Mouse (Mus musculus): ENCODE measurements around the gene Ccdc97. TPM values are rescaled to one million over a fixed set of nuclear protein-coding genes. Genes with fewer than 3 reads are reported as not detected.

Gene Ccdc97
- polyA plus RNA-seq (2012; rRNA removed) = 64.5 and 84.8 TPM in 2 replicates
- polyA plus RNA-seq (2014; fragmentation: Nextera tagmentation; extraction: Ambion mirVana) = 28.4 and 32.0 TPM in 2 replicates

DNA sequence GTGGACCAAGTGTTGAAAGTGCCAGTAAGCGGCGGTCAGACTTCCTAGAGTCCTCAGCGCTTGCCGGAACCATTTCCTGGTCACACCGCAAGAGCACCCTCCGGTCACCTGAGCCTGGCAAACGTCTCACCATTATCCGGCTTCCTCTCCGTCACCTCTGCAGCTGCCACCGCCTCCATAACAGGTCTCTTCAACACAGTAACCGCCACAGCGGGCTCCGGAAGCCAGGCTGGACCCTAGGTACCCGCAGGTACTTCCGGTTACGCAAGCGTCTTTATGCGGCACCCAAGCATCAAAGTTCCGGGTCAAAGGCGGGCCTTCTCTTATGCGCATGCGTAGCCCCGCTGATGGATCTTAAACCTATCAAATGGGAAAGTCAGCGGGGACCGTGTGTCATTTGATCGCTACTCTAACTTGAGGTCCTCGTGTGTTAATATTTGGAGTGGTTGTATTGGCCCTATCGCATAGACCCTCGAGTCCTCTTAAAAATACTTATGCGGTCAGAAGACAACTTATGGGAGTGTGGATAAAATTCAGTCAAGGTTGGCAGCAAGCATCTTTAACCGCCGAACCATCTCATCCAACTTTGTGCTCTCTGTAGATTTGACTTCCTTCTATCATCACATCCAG, at the start of gene Ccdc97:
TSS of gene Ccdc97 (minus strand) at position 301 of the 630 bp plus-strand sequence.
- WGBS = 4% methylated on average over 32 of the region's 32 CpGs
- Histone ChIP-seq H3K4me1 (ENCODE audit: control insufficient read depth, insufficient read depth, low read length) (peaks cover 13% of the 10 kb centered on the region), H3K4me3 (replicated peaks; ENCODE audit: low read length) (peak within 1 kb of the TSS; percentile 73), H3K36me3 (ENCODE audit: control insufficient read depth, insufficient read depth, low read length) (peaks cover 63% of the 10 kb centered on the region), H3K9me3 (ENCODE audit: control insufficient read depth, low read length) (no peaks in the 10 kb centered on the region), H3K9ac (ENCODE audit: low read depth, low read length, severe bottlenecking) (peak within 1 kb of the TSS; percentile 64), H3K27me3 (ENCODE audit: control insufficient read depth, insufficient read depth, low read length) (no peaks in the 10 kb centered on the region), H3K27ac (replicated peaks; ENCODE audit: low read depth, low read length) (peak within 1 kb of the TSS; percentile 59; the same call in 1 of the 2 replicates), H3K4me2 (replicated peaks; ENCODE audit: low read depth, low read length, severe bottlenecking) (peak within 1 kb of the TSS; percentile 80)
- DNase-seq (ENCODE audit: low spot score) = peak; percentile 96
- TF ChIP-seq POLR2A (IDR thresholded peaks at IDR 0.05; ENCODE audit: borderline replicate concordance, extremely low read depth, insufficient read depth, insufficient read length) = no peak
- peak; percentile 88 for ATAC-seq (ENCODE audit: low FRiP score, low read depth)

DNA sequence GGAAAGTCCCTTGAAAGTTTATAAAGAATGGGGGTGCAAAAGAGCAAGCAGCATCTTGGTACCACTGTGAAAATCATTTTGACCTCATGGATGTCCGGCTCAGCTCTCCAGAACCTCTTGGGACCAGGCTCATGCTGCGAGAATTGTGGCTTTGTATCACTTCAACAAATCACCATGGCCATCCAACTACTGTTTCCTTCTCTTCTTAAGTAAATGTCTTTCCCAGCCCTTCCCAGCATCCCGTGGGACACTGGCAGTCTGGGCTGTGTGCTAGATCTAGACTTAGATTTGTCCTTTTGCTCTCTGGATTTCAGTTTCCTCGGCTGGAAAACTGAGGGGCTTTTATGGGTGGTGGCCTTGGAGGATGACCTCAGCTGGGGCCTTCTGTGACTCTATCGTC, 49.3 kb upstream of the Ccdc97 start:
- WGBS = 88% methylated on average over 5 of the region's 5 CpGs
- ATAC-seq (ENCODE audit: low FRiP score, low read depth) = no peak
- peaks cover 87% of the 10 kb centered on the region for H3K36me3 ChIP-seq (ENCODE audit: control insufficient read depth, insufficient read depth, low read length)

DNA sequence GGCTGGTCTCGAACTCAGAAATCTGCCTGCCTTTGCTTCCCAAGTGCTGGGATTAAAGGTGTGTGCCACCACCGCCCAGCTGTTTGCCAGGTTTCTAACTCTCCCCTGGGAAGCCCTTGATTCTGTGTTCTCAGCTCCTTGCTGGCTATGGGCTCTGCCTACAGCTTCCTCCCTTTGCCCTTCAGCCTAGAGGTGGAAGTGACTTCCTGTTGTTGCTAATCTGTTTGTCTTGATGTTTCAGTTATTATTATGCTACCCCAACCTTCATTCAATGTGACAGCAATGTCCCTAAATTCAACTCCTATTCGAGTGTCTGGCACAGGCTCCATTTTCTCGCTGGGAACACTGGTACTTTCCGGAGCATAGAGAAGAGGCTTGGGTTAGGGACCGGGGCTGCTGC, 47.2 kb upstream of the Ccdc97 start:
- H3K4me3 ChIP-seq (replicated peaks; ENCODE audit: low read length) = no peak overlapping the region
- H3K9ac ChIP-seq (ENCODE audit: low read depth, low read length, severe bottlenecking) = no peak overlapping the region
- no peak for TF ChIP-seq POLR2A (IDR thresholded peaks at IDR 0.05; ENCODE audit: borderline replicate concordance, extremely low read depth, insufficient read depth, insufficient read length)
- no peak overlapping the region for H3K27ac ChIP-seq (replicated peaks; ENCODE audit: low read depth, low read length)
- no peak overlapping the region for H3K4me2 ChIP-seq (replicated peaks; ENCODE audit: low read depth, low read length, severe bottlenecking)
- no peaks in the 10 kb centered on the region for H3K4me1 ChIP-seq (ENCODE audit: control insufficient read depth, insufficient read depth, low read length)
- no peaks in the 10 kb centered on the region for H3K27me3 ChIP-seq (ENCODE audit: control insufficient read depth, insufficient read depth, low read length)
- 91% methylated on average over 6 of the region's 6 CpGs for WGBS
- no peaks in the 10 kb centered on the region for H3K9me3 ChIP-seq (ENCODE audit: control insufficient read depth, low read length)
- peaks cover 92% of the 10 kb centered on the region for H3K36me3 ChIP-seq (ENCODE audit: control insufficient read depth, insufficient read depth, low read length)
- ATAC-seq (ENCODE audit: low FRiP score, low read depth) (no peak), DNase-seq (ENCODE audit: low spot score) (no peak)

More for the DNA sequence above, 49.3 kb upstream of the Ccdc97 start:
- Histone ChIP-seq H3K4me3 (replicated peaks; ENCODE audit: low read length) (no peak overlapping the region), H3K27ac (replicated peaks; ENCODE audit: low read depth, low read length) (no peak overlapping the region), H3K4me2 (replicated peaks; ENCODE audit: low read depth, low read length, severe bottlenecking) (no peak overlapping the region), H3K9ac (ENCODE audit: low read depth, low read length, severe bottlenecking) (no peak overlapping the region), H3K4me1 (ENCODE audit: control insufficient read depth, insufficient read depth, low read length) (no peaks in the 10 kb centered on the region), H3K9me3 (ENCODE audit: control insufficient read depth, low read length) (no peaks in the 10 kb centered on the region), H3K27me3 (ENCODE audit: control insufficient read depth, insufficient read depth, low read length) (no peaks in the 10 kb centered on the region)
- DNase-seq (ENCODE audit: low spot score) = no peak
- no peak for TF ChIP-seq POLR2A (IDR thresholded peaks at IDR 0.05; ENCODE audit: borderline replicate concordance, extremely low read depth, insufficient read depth, insufficient read length)

DNA sequence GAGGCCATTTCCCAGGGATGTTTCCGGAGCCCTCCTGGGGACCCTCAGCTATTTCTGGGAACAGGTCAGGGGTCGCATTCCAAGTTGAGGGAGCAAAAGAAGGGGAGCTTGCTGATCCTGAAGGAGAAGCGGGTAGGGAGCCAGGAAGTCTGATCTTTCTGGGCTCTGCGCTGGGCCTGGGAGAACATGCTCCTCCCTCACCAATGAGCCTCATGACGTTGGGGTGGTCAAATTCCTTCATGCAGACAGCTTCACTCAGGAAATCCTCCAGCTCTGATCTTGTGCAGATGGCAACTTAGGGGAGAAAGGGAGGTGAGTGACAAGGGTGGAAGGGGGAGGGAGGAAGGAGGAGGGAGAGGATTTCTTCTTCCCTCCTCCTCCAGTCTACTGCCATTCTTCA, 45.3 kb upstream of the Ccdc97 start:
- no peak for ATAC-seq (ENCODE audit: low FRiP score, low read depth)
- 0 out of 2 replicates have a peak overlapping the region, but pooled peaks have one; percentile 13 for H3K27ac ChIP-seq (replicated peaks; ENCODE audit: low read depth, low read length)

DNA sequence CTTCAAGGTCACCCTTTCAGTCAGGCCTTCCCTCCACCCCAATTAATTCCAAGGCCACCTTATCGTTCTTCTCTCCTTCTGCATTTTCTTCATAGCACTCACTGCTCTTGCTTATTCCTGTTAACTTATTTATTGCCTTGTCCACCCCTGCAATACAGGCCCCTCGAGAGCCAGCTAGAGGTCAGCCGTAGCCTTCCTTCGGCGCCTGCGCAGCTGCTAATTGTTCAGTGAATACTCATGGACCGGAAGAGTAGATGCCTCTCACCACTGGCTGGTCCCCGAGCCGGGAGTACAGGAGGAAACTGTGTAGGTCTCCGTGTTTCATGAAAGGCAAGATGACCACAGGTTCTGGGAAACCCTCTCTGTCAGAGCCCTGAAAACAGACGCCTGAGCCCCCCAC, 44.8 kb upstream of the Ccdc97 start:
- 0 out of 2 replicates have a peak overlapping the region, but pooled peaks have one; percentile 13 for H3K27ac ChIP-seq (replicated peaks; ENCODE audit: low read depth, low read length)
- ATAC-seq (ENCODE audit: low FRiP score, low read depth) (no peak), DNase-seq (ENCODE audit: low spot score) (no peak)
- H3K36me3 ChIP-seq (ENCODE audit: control insufficient read depth, insufficient read depth, low read length) = peaks cover 89% of the 10 kb centered on the region
- TF ChIP-seq POLR2A (IDR thresholded peaks at IDR 0.05; ENCODE audit: borderline replicate concordance, extremely low read depth, insufficient read depth, insufficient read length) = no peak
- no peaks in the 10 kb centered on the region for H3K9me3 ChIP-seq (ENCODE audit: control insufficient read depth, low read length)
- no peaks in the 10 kb centered on the region for H3K4me1 ChIP-seq (ENCODE audit: control insufficient read depth, insufficient read depth, low read length)
- 60% methylated on average over 11 of the region's 11 CpGs for WGBS
- H3K4me3 ChIP-seq (replicated peaks; ENCODE audit: low read length) = no peak overlapping the region
- no peak overlapping the region for H3K9ac ChIP-seq (ENCODE audit: low read depth, low read length, severe bottlenecking)
- no peak overlapping the region for H3K4me2 ChIP-seq (replicated peaks; ENCODE audit: low read depth, low read length, severe bottlenecking)
- no peaks in the 10 kb centered on the region for H3K27me3 ChIP-seq (ENCODE audit: control insufficient read depth, insufficient read depth, low read length)

More for the DNA sequence above, 45.3 kb upstream of the Ccdc97 start:
- H3K4me1 ChIP-seq (ENCODE audit: control insufficient read depth, insufficient read depth, low read length) = no peaks in the 10 kb centered on the region
- H3K4me2 ChIP-seq (replicated peaks; ENCODE audit: low read depth, low read length, severe bottlenecking) = no peak overlapping the region
- no peaks in the 10 kb centered on the region for H3K9me3 ChIP-seq (ENCODE audit: control insufficient read depth, low read length)
- peaks cover 89% of the 10 kb centered on the region for H3K36me3 ChIP-seq (ENCODE audit: control insufficient read depth, insufficient read depth, low read length)
- H3K9ac ChIP-seq (ENCODE audit: low read depth, low read length, severe bottlenecking) = no peak overlapping the region
- H3K27me3 ChIP-seq (ENCODE audit: control insufficient read depth, insufficient read depth, low read length) = no peaks in the 10 kb centered on the region
- no peak for DNase-seq (ENCODE audit: low spot score)
- WGBS = 56% methylated on average over 5 of the region's 5 CpGs
- no peak for TF ChIP-seq POLR2A (IDR thresholded peaks at IDR 0.05; ENCODE audit: borderline replicate concordance, extremely low read depth, insufficient read depth, insufficient read length)
- no peak overlapping the region for H3K4me3 ChIP-seq (replicated peaks; ENCODE audit: low read length)

Data from limb, embryonic 14.5 days (tissue).